Mouse (Mus musculus) activated CD4-positive, CD25-positive, alpha-beta regulatory T cell, adult 4 months (primary cell): ENCODE measurements at regions not wholly inside any gene's neighbourhood (a gene's known extent, or its start where the extent isn't known, plus 50 kb on each side); places are given as distances from the start of the nearest gene placed in this dataset.

Experiments
- ATAC-seq: one replicate; pipeline ENCODE4 v1.8.0; 2017

- ATAC-seq, result no peak
Measured at GRCm38 (mm10) chr8:8044296-8044695, 616.7 kb downstream of the Efnb2 start.

GRCm38 (mm10) chr8:8037929-8038328, 623.1 kb downstream of the Efnb2 start:
- ATAC-seq, result no peak

- ATAC-seq, result no peak
Measured at GRCm38 (mm10) chr8:8011151-8011550, 649.9 kb downstream of the Efnb2 start.

GRCm38 (mm10) chr8:7994905-7995304, 666.1 kb downstream of the Efnb2 start:
- ATAC-seq, result no peak

- no peak for ATAC-seq
Measured at GRCm38 (mm10) chr8:7988820-7989219, 672.2 kb downstream of the Efnb2 start.

- ATAC-seq, result no peak
Measured at GRCm38 (mm10) chr8:7977020-7977419, 684.0 kb downstream of the Efnb2 start.

- ATAC-seq, result no peak
Measured at GRCm38 (mm10) chr8:7973791-7974190, 687.3 kb downstream of the Efnb2 start.

GRCm38 (mm10) chr8:7964276-7964675, 696.8 kb downstream of the Efnb2 start:
- no peak for ATAC-seq

- ATAC-seq, result no peak
Measured at GRCm38 (mm10) chr8:7956745-7957144, 704.3 kb downstream of the Efnb2 start.

GRCm38 (mm10) chr8:7954851-7955250, 706.2 kb downstream of the Efnb2 start:
- no peak for ATAC-seq

- ATAC-seq, result no peak
Measured at GRCm38 (mm10) chr8:7945966-7946775, 714.9 kb downstream of the Efnb2 start.

- ATAC-seq, result no peak
Measured at GRCm38 (mm10) chr8:7936596-7936995, 724.4 kb downstream of the Efnb2 start.

- ATAC-seq, result no peak
Measured at GRCm38 (mm10) chr8:7919416-7919815, 741.6 kb downstream of the Efnb2 start.

- no peak for ATAC-seq
Measured at GRCm38 (mm10) chr8:7894338-7894737, 766.7 kb downstream of the Efnb2 start.

GRCm38 (mm10) chr8:7853169-7853568, 807.9 kb downstream of the Efnb2 start:
- no peak for ATAC-seq

- no peak for ATAC-seq
Measured at GRCm38 (mm10) chr8:7850573-7850972, 810.5 kb downstream of the Efnb2 start.

GRCm38 (mm10) chr8:7831948-7832347, 829.1 kb downstream of the Efnb2 start:
- ATAC-seq, result no peak

GRCm38 (mm10) chr8:7827811-7828210, 833.2 kb downstream of the Efnb2 start:
- no peak for ATAC-seq

GRCm38 (mm10) chr8:7808395-7808794, 852.6 kb downstream of the Efnb2 start:
- ATAC-seq, result no peak

- no peak for ATAC-seq
Measured at GRCm38 (mm10) chr8:7799221-7799620, 861.8 kb downstream of the Efnb2 start.

GRCm38 (mm10) chr8:7796156-7796555, 864.9 kb downstream of the Efnb2 start:
- no peak for ATAC-seq

- ATAC-seq, result no peak
Measured at GRCm38 (mm10) chr8:7763820-7764219, 897.2 kb downstream of the Efnb2 start.

GRCm38 (mm10) chr8:7760987-7761386, 900.1 kb downstream of the Efnb2 start:
- no peak for ATAC-seq

- no peak for ATAC-seq
Measured at GRCm38 (mm10) chr8:7732726-7733125, 928.3 kb downstream of the Efnb2 start.

GRCm38 (mm10) chr8:7721880-7722279, 939.2 kb downstream of the Efnb2 start:
- no peak for ATAC-seq
